Mouse (Mus musculus): ENCODE measurements around the gene Ldb1.

- TF ChIP-seq EP300 (IDR thresholded peaks at IDR 0.05; ENCODE audit: low read length) (no peak), IRF4 (IDR thresholded peaks at IDR 0.05; ENCODE audit: low read depth, low read length) (no peak), CTCF (conservative IDR thresholded peaks at IDR 0.05 in 1 of 2, IDR thresholded peaks at IDR 0.05 in 1 of 2; ENCODE audit: low read depth in 2 of 2, low read length in 2 of 2) (no peak), POLR2A (IDR thresholded peaks at IDR 0.05; ENCODE audit: low read depth, low read length) (no peak), HCFC1 (IDR thresholded peaks at IDR 0.05; ENCODE audit: low read depth, low read length) (no peak), ZMIZ1 (IDR thresholded peaks at IDR 0.05; ENCODE audit: low read depth, low read length) (no peak), MAX (IDR thresholded peaks at IDR 0.05; ENCODE audit: low read length) (no peak), RAD21 (IDR thresholded peaks at IDR 0.05; ENCODE audit: low read depth, low read length) (no peak), USF1 (IDR thresholded peaks at IDR 0.05; ENCODE audit: low read depth, low read length) (no peak), TBP (conservative IDR thresholded peaks at IDR 0.05; ENCODE audit: low read depth, low read length) (no peak), ZC3H11A (IDR thresholded peaks at IDR 0.05; ENCODE audit: low read depth, low read length) (no peak), MYC (IDR thresholded peaks at IDR 0.05; ENCODE audit: low read depth, low read length) (no peak), CHD2 (IDR thresholded peaks at IDR 0.05; ENCODE audit: low read length) (no peak), BHLHE40 (IDR thresholded peaks at IDR 0.05; ENCODE audit: low read depth, low read length) (no peak)
These were observed 9.0 kb downstream of the Ldb1 start for GRCm38 (mm10) chr19:46035971-46036370.
